Mouse (Mus musculus): ENCODE results near the gene Lrmda.

DNA sequence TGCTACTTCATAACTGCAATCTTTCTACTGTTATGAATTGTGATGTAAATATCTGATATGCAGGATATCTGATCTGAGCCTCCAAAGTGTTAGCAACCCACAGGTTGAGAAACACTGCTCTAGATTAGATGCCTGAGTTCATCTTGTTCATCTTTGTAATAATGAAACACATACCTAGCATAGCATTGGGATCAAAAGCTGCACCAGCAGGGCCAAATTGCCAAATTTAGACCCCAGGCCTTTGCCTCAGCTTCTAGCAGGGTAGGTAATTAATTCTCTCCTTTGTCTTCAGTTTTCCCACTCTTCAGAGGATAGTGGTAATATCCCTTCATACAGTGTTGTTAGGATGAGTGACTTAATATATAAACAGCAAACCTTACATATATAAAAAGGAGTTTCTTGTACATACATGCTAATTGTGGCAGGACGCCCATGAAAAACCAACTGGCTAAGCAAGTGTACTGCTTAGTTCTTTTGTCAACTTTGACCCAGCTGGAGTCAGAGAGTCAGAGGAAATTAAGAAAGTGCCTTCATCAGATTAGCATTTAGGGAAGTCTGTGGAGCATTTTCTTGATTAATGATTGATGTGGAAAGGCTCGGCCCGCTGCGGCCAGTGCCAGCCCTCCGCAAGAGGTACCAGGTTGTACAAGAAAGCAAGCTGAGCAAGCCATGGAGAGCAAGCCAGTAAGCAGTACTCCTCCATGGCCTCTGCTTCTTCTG lies 315.7 kb downstream of the Lrmda start:
- no peak for TF ChIP-seq POLR2A (IDR thresholded peaks at IDR 0.05; ENCODE audit: insufficient read depth, low read depth, low read length)
- TF ChIP-seq CTCF (IDR thresholded peaks at IDR 0.05) = no peak

Data from heart, adult 2 months (tissue).